Mouse (Mus musculus) heart, embryonic 12.5 days (tissue): ENCODE results near the gene Rars. TPM values are rescaled to one million over a fixed set of nuclear protein-coding genes. Genes with fewer than 3 reads are reported as not detected.

Experiments used
- ATAC-seq: fragments of 200-750 bp; cut with Nextera tagmentation; 2 replicates; pipeline ENCODE4 v1.8.0; 2017; ENCODE audit warnings: moderate TSS enrichment, moderate library complexity; ENCODE audit not compliant: insufficient number of reproducible peaks, low FRiP score
- H3K27ac ChIP-seq: fragments of 300-500 bp; sonication (generic); 2 replicates; pipeline ENCODE4 v1.5.1; 2016; ENCODE audit warnings: mild to moderate bottlenecking, moderate library complexity; ENCODE audit not compliant: poor library complexity, severe bottlenecking
- H3K27me3 ChIP-seq: fragments of 300-500 bp; sonication (generic); replicated peaks from 2 replicates; pipeline ENCODE4 v1.6.1; 2016; ENCODE audit warnings: mild to moderate bottlenecking, moderate library complexity
- H3K36me3 ChIP-seq: fragments of 300-500 bp; sonication (generic); 2 replicates; pipeline ENCODE4 v1.6.1; 2016; ENCODE audit warnings: mild to moderate bottlenecking, moderate library complexity
- H3K4me1 ChIP-seq: fragments of 300-500 bp; sonication (generic); replicated peaks from 2 replicates; pipeline ENCODE4 v1.6.1; 2016; ENCODE audit warnings: mild to moderate bottlenecking
- H3K4me2 ChIP-seq: fragments of 300-500 bp; sonication (generic); 2 replicates; pipeline ENCODE4 v1.6.1; 2016; ENCODE audit warnings: mild to moderate bottlenecking, moderate library complexity
- H3K4me3 ChIP-seq: fragments of 300-500 bp; sonication (generic); 2 replicates; pipeline ENCODE4 v1.5.1; 2016; ENCODE audit warnings: mild to moderate bottlenecking
- H3K9ac ChIP-seq: fragments of 300-500 bp; sonication (generic); 2 replicates; pipeline ENCODE4 v1.6.1; 2016; ENCODE audit warnings: mild to moderate bottlenecking, moderate library complexity
- H3K9me3 ChIP-seq: fragments of 300-500 bp; sonication (generic); replicated peaks from 2 replicates; pipeline ENCODE4 v1.6.1; 2016; ENCODE audit warnings: mild to moderate bottlenecking, moderate library complexity
- WGBS: fragments of 180-500 bp; shearing (Covaris S2); methylation state at CpG from one replicate; pipeline ENCODE4 v1.1.7; 2016; 5-methylcytosine and 5-hydroxymethylcytosine counted together
- polyA plus RNA-seq: library from polyadenylated mRNA; unstranded; fragments of >200 nt; fragmentation: Nextera tagmentation; extraction: Ambion mirVana; gene quantifications from 2 replicates; pipeline ENCODE4 v1.2.1, GENCODE M21; 2016

The Rars gene
- polyA plus RNA-seq, 1 experiment from 2014 or later: 73.8 TPM

GRCm38 (mm10) chr11:35838345-35839338 is 4.3 kb upstream of the Rars start:
- Histone ChIP-seq H3K4me3 (peak overlapping the region; percentile 44), H3K9me3 (no peaks in the 10 kb centered on the region), H3K4me1 (peaks cover 6% of the 10 kb centered on the region), H3K27me3 (no peaks in the 10 kb centered on the region), H3K4me2 (peak overlapping the region; percentile 72), H3K9ac (no peak overlapping the region), H3K36me3 (peaks cover 3% of the 10 kb centered on the region), H3K27ac (no peak overlapping the region)
- peak; percentile 92 for ATAC-seq
- WGBS: 29% methylated on average over 28 of the region's 28 CpGs

GRCm38 (mm10) chr11:35837156-35838126 is 3.1 kb upstream of the Rars start:
- Histone ChIP-seq H3K36me3 (peaks cover 3% of the 10 kb centered on the region), H3K27ac (peak overlapping the region; percentile 36; the same call in 1 of the 2 replicates), H3K4me1 (peaks cover 13% of the 10 kb centered on the region), H3K27me3 (no peaks in the 10 kb centered on the region), H3K4me3 (peak overlapping the region; percentile 44; the same call in 1 of the 2 replicates), H3K9me3 (no peaks in the 10 kb centered on the region), H3K4me2 (peak overlapping the region; percentile 72), H3K9ac (no peak overlapping the region)
- WGBS: 64% methylated on average over 5 of the region's 5 CpGs
- ATAC-seq: no peak

- peak overlapping the region; percentile 83 for H3K9ac ChIP-seq
- no peak overlapping the region for H3K27ac ChIP-seq
These were observed 1.0 kb downstream of the Rars start for GRCm38 (mm10) chr11:35833270-35833669.

GRCm38 (mm10) chr11:35832139-35832538 is 2.2 kb downstream of the Rars start:
- WGBS: 38% methylated on average over 4 of the region's 4 CpGs
- peaks cover 42% of the 10 kb centered on the region for H3K36me3 ChIP-seq
- no peak overlapping the region for H3K9ac ChIP-seq
- H3K27me3 ChIP-seq: no peaks in the 10 kb centered on the region
- no peaks in the 10 kb centered on the region for H3K9me3 ChIP-seq
- H3K27ac ChIP-seq: no peak overlapping the region
- ATAC-seq: no peak
- H3K4me1 ChIP-seq: peaks cover 12% of the 10 kb centered on the region
- no peak overlapping the region for H3K4me2 ChIP-seq
- H3K4me3 ChIP-seq: no peak overlapping the region

More at GRCm38 (mm10) chr11:35833270-35833669, 1.0 kb downstream of the Rars start:
- Histone ChIP-seq H3K27me3 (no peaks in the 10 kb centered on the region), H3K4me2 (peak overlapping the region; percentile 70), H3K4me1 (peaks cover 17% of the 10 kb centered on the region), H3K9me3 (no peaks in the 10 kb centered on the region), H3K4me3 (peak overlapping the region; percentile 81), H3K36me3 (peaks cover 31% of the 10 kb centered on the region)
- 79% methylated on average over 6 of the region's 6 CpGs for WGBS
- ATAC-seq: no peak

- no peak for ATAC-seq
- no peaks in the 10 kb centered on the region for H3K9me3 ChIP-seq
- H3K4me1 ChIP-seq: peaks cover 5% of the 10 kb centered on the region; the same call in 1 of the 2 replicates
- no peak overlapping the region for H3K4me2 ChIP-seq
- no peak overlapping the region for H3K9ac ChIP-seq
- no peak overlapping the region for H3K4me3 ChIP-seq
- H3K27me3 ChIP-seq: no peaks in the 10 kb centered on the region
- peaks cover 80% of the 10 kb centered on the region for H3K36me3 ChIP-seq
- no peak overlapping the region for H3K27ac ChIP-seq
- WGBS: 87% methylated on average over 6 of the region's 6 CpGs
These were observed 6.6 kb downstream of the Rars start for GRCm38 (mm10) chr11:35827714-35828113.

GRCm38 (mm10) chr11:35816316-35816715 is 18.0 kb downstream of the Rars start:
- Histone ChIP-seq H3K4me1 (no peaks in the 10 kb centered on the region), H3K27ac (no peak overlapping the region), H3K27me3 (no peaks in the 10 kb centered on the region), H3K9me3 (no peaks in the 10 kb centered on the region), H3K4me2 (no peak overlapping the region), H3K36me3 (peaks cover 89% of the 10 kb centered on the region), H3K9ac (no peak overlapping the region), H3K4me3 (no peak overlapping the region)
- ATAC-seq: no peak
- 84% methylated on average over 12 of the region's 12 CpGs for WGBS

- no peak for ATAC-seq
- no peaks in the 10 kb centered on the region for H3K27me3 ChIP-seq
- H3K4me3 ChIP-seq: no peak overlapping the region
- H3K4me2 ChIP-seq: no peak overlapping the region
- H3K9me3 ChIP-seq: no peaks in the 10 kb centered on the region
- WGBS: 87% methylated on average over 10 of the region's 10 CpGs
- H3K9ac ChIP-seq: no peak overlapping the region
- no peak overlapping the region for H3K27ac ChIP-seq
- H3K4me1 ChIP-seq: no peaks in the 10 kb centered on the region
- H3K36me3 ChIP-seq: peaks cover 96% of the 10 kb centered on the region
These were observed 22.8 kb downstream of the Rars start for GRCm38 (mm10) chr11:35811458-35811857.

- 70% methylated on average over 5 of the region's 5 CpGs for WGBS
- Histone ChIP-seq H3K9me3 (no peaks in the 10 kb centered on the region), H3K36me3 (no peaks in the 10 kb centered on the region; the same call in 1 of the 2 replicates), H3K4me1 (peaks cover 10% of the 10 kb centered on the region), H3K27me3 (peaks cover 39% of the 10 kb centered on the region), H3K9ac (no peak overlapping the region), H3K4me3 (no peak overlapping the region), H3K4me2 (no peak overlapping the region), H3K27ac (no peak overlapping the region)
- no peak for ATAC-seq
These were observed 33.0 kb downstream of the Rars start for GRCm38 (mm10) chr11:35801332-35801731.

GRCm38 (mm10) chr11:35798874-35799273 is 35.4 kb downstream of the Rars start, which contains the start of gene Fbll1:
Gene Fbll1 (minus strand): TSS chr11:35798884.
- Histone ChIP-seq H3K4me1 (peaks cover 10% of the 10 kb centered on the region), H3K4me2 (peak within 1 kb of the TSS; percentile 73), H3K27ac (no peak within 1 kb of the TSS), H3K4me3 (peak within 1 kb of the TSS; percentile 44), H3K36me3 (no peaks in the 10 kb centered on the region), H3K9ac (no peak within 1 kb of the TSS), H3K9me3 (no peaks in the 10 kb centered on the region), H3K27me3 (peaks cover 58% of the 10 kb centered on the region)
- 18% methylated on average over 11 of the region's 11 CpGs for WGBS
- ATAC-seq: no peak

GRCm38 (mm10) chr11:35798495-35798820 is 35.8 kb downstream of the Rars start:
- Histone ChIP-seq H3K9ac (no peak overlapping the region), H3K36me3 (no peaks in the 10 kb centered on the region), H3K4me3 (peak overlapping the region; percentile 44), H3K9me3 (no peaks in the 10 kb centered on the region), H3K27me3 (peaks cover 58% of the 10 kb centered on the region), H3K4me2 (peak overlapping the region; percentile 73), H3K4me1 (peaks cover 10% of the 10 kb centered on the region), H3K27ac (no peak overlapping the region)
- 4% methylated on average over 23 of the region's 23 CpGs for WGBS
- ATAC-seq: no peak
